Comparison of ENCODE assay signal across 8 mouse cellular contexts in genomic region chr12:74316989-74317759, GRCm38 (mm10). TPM values are rescaled to one million over a fixed set of nuclear protein-coding genes. Genes with fewer than 3 reads are reported as not detected.
DNase-seq lines count a peak whose midpoint lies in the region; ATAC-seq and TF ChIP-seq lines count a peak whose summit lies in the region.

No protein-coding gene starts in this region.

- H3K27ac ChIP-seq in embryonic facial prominence, embryonic 15.5 days (replicated peaks): peak overlapping the region; percentile 66
- H3K27ac ChIP-seq in heart, embryonic 13.5 days (replicated peaks): peak overlapping the region; percentile 58; the same call in 1 of the 2 replicates
- H3K27ac ChIP-seq in kidney, postnatal 0 days: no peak overlapping the region
- no peak overlapping the region for H3K27ac ChIP-seq in liver, embryonic 11.5 days (ENCODE audit: low read depth, low read length)

- H3K4me3 ChIP-seq in embryonic facial prominence, embryonic 15.5 days (replicated peaks): peak overlapping the region; percentile 53
- H3K4me3 ChIP-seq in heart, embryonic 13.5 days: peak overlapping the region; percentile 66
- peak overlapping the region; percentile 41 for H3K4me3 ChIP-seq in kidney, postnatal 0 days (replicated peaks; ENCODE audit: low read depth, low read length)
- H3K4me3 ChIP-seq in liver, embryonic 11.5 days (ENCODE audit: low read depth, low read length): peak overlapping the region; percentile 43

- H3K36me3 ChIP-seq in embryonic facial prominence, embryonic 15.5 days: no peaks in the 10 kb centered on the region
- no peaks in the 10 kb centered on the region for H3K36me3 ChIP-seq in heart, embryonic 13.5 days
- no peaks in the 10 kb centered on the region for H3K36me3 ChIP-seq in kidney, postnatal 0 days (ENCODE audit: insufficient read depth, low read length)
- no peaks in the 10 kb centered on the region for H3K36me3 ChIP-seq in liver, embryonic 11.5 days (ENCODE audit: control insufficient read depth, insufficient read depth, low read length)

- H3K4me2 ChIP-seq in embryonic facial prominence, embryonic 15.5 days (replicated peaks): peak overlapping the region; percentile 57
- peak overlapping the region; percentile 72 for H3K4me2 ChIP-seq in heart, embryonic 13.5 days
- H3K4me2 ChIP-seq in kidney, postnatal 0 days (ENCODE audit: low read length): peak overlapping the region; percentile 60
- H3K4me2 ChIP-seq in liver, embryonic 11.5 days: peak overlapping the region; percentile 61

- H3K27me3 ChIP-seq in embryonic facial prominence, embryonic 15.5 days: no peaks in the 10 kb centered on the region
- 0 out of 2 replicates have a peak, but pooled peaks cover 3% of the 10 kb centered on the region for H3K27me3 ChIP-seq in heart, embryonic 13.5 days (replicated peaks)
- H3K27me3 ChIP-seq in kidney, postnatal 0 days (ENCODE audit: insufficient read depth, low read length): no peaks in the 10 kb centered on the region
- H3K27me3 ChIP-seq in liver, embryonic 11.5 days (replicated peaks; ENCODE audit: control insufficient read depth, insufficient read depth, low read length): no peaks in the 10 kb centered on the region

- TF ChIP-seq CTCF in kidney, postnatal 0 days (IDR thresholded peaks at IDR 0.05; ENCODE audit: low read depth): peak; percentile 87

- H3K4me1 ChIP-seq in embryonic facial prominence, embryonic 15.5 days: 0 out of 2 replicates have a peak, but pooled peaks cover 5% of the 10 kb centered on the region
- no peaks in the 10 kb centered on the region for H3K4me1 ChIP-seq in heart, embryonic 13.5 days
- H3K4me1 ChIP-seq in kidney, postnatal 0 days (replicated peaks; ENCODE audit: insufficient read depth, low read length): no peaks in the 10 kb centered on the region
- H3K4me1 ChIP-seq in liver, embryonic 11.5 days (replicated peaks; ENCODE audit: control insufficient read depth, insufficient read depth, low read length): no peaks in the 10 kb centered on the region

- H3K9me3 ChIP-seq in embryonic facial prominence, embryonic 15.5 days (replicated peaks): no peaks in the 10 kb centered on the region
- H3K9me3 ChIP-seq in heart, embryonic 13.5 days: no peaks in the 10 kb centered on the region
- H3K9me3 ChIP-seq in kidney, postnatal 0 days (replicated peaks; ENCODE audit: low read length): no peaks in the 10 kb centered on the region
- no peaks in the 10 kb centered on the region for H3K9me3 ChIP-seq in liver, embryonic 11.5 days (ENCODE audit: control insufficient read depth, low read length)

- peak; percentile 75 for ATAC-seq in embryonic facial prominence, embryonic 15.5 days (ENCODE audit: insufficient number of reproducible peaks, low FRiP score, low TSS enrichment, low read depth)
- ATAC-seq in heart, embryonic 13.5 days (ENCODE audit: extremely low read depth, insufficient number of reproducible peaks, low FRiP score, low TSS enrichment): no peak
- ATAC-seq in kidney, postnatal 0 days (replicated peaks; ENCODE audit: low FRiP score, low read depth): peak; percentile 87
- ATAC-seq in liver, embryonic 11.5 days (replicated peaks; ENCODE audit: low FRiP score): peak; percentile 68; the same call in 1 of the 2 replicates

- WGBS in embryonic facial prominence, embryonic 15.5 days: 10% methylated on average over 15 of the region's 15 CpGs
- 12% methylated on average over 15 of the region's 15 CpGs for WGBS in heart, embryonic 13.5 days
- WGBS in kidney, postnatal 0 days: 12% methylated on average over 15 of the region's 15 CpGs
- WGBS in liver, embryonic 11.5 days: 13% methylated on average over 15 of the region's 15 CpGs

- H3K9ac ChIP-seq in embryonic facial prominence, embryonic 15.5 days: peak overlapping the region; percentile 45; the same call in 1 of the 2 replicates
- H3K9ac ChIP-seq in heart, embryonic 13.5 days: peak overlapping the region; percentile 84
- H3K9ac ChIP-seq in kidney, postnatal 0 days (ENCODE audit: low read depth, low read length): peak overlapping the region; percentile 47; the same call in 1 of the 2 replicates
- H3K9ac ChIP-seq in liver, embryonic 11.5 days (ENCODE audit: low read depth, low read length): 0 out of 2 replicates have a peak overlapping the region, but pooled peaks have one; percentile 35

- peak; percentile 3 for DNase-seq in A20 (ENCODE audit: low read depth, low spot score)
- peak; percentile 7 to 37 for DNase-seq in adrenal gland, postnatal 4 days (ENCODE audit: low spot score in 2 of 2)
- DNase-seq in kidney, postnatal 0 days (ENCODE audit: low spot score): peak; percentile 97
- peak; percentile 59 for DNase-seq in liver, embryonic 11.5 days (ENCODE audit: low spot score)
- DNase-seq in naive thymus-derived CD4-positive, alpha-beta T cell, adult 2 months (ENCODE audit: low read depth): peak; percentile 46
- DNase-seq in testis, postnatal 14 days (ENCODE audit: low spot score): peak; percentile 61

RNA-seq across cellular contexts. Expression of gene Gm11042, which starts 1.0 kb away (rescaled TPM):
- not detected for total RNA-seq in adrenal gland, postnatal 4 days (2021)
- not detected in 2 replicates for polyA plus RNA-seq in embryonic facial prominence, embryonic 15.5 days (2015; fragmentation: Nextera tagmentation; extraction: Ambion mirVana)
- not detected in 2 replicates for polyA plus RNA-seq in heart, embryonic 13.5 days (2015; fragmentation: Nextera tagmentation; extraction: Ambion mirVana)
- not detected in 2 replicates for polyA plus RNA-seq in kidney, postnatal 0 days (2015; fragmentation: Nextera tagmentation; extraction: Ambion mirVana)
- not detected in 2 replicates for polyA plus RNA-seq in liver, embryonic 11.5 days (2014; fragmentation: Nextera tagmentation; extraction: Ambion mirVana)

Comparison
In these comparisons a context has a peak if more than half of its experiments do, and no peak if none do; other contexts are left out.
1. DNase-seq: peak in every context shown above with its lines; median percentile 97 in kidney, postnatal 0 days; 61 in testis, postnatal 14 days; 59 in liver, embryonic 11.5 days; 46 in naive thymus-derived CD4-positive, alpha-beta T cell, adult 2 months; 22 in adrenal gland, postnatal 4 days; 3 in A20.
2. H3K27ac ChIP-seq: peak in embryonic facial prominence, embryonic 15.5 days (single experiment) and heart, embryonic 13.5 days (single experiment); none in kidney, postnatal 0 days (single experiment) and liver, embryonic 11.5 days (single experiment).
3. Peak in every context shown above with its lines, with median percentiles within 50 percentile points of each other: H3K4me2 ChIP-seq, H3K4me3 ChIP-seq and H3K9ac ChIP-seq.